Mouse (Mus musculus): ENCODE data around the gene Dcaf4. TPM values are rescaled to one million over a fixed set of nuclear protein-coding genes. Genes with fewer than 3 reads are reported as not detected.

Gene Dcaf4
- polyA plus RNA-seq, 1 experiment from 2014 or later: 27.4 TPM

- Histone ChIP-seq H3K9ac (replicated peaks) (no peak overlapping the region), H3K36me3 (peaks cover 94% of the 10 kb centered on the region), H3K4me1 (no peaks in the 10 kb centered on the region), H3K4me3 (no peak overlapping the region), H3K4me2 (replicated peaks) (no peak overlapping the region), H3K27me3 (no peaks in the 10 kb centered on the region), H3K9me3 (no peaks in the 10 kb centered on the region), H3K27ac (replicated peaks) (no peak overlapping the region)
- ATAC-seq (ENCODE audit: low FRiP score, low read depth): no peak
- 66% methylated on average over 9 of the region's 9 CpGs for WGBS
These were observed 35.3 kb downstream of the Dcaf4 start for GRCm38 (mm10) chr12:83555605-83556004.

DNA sequence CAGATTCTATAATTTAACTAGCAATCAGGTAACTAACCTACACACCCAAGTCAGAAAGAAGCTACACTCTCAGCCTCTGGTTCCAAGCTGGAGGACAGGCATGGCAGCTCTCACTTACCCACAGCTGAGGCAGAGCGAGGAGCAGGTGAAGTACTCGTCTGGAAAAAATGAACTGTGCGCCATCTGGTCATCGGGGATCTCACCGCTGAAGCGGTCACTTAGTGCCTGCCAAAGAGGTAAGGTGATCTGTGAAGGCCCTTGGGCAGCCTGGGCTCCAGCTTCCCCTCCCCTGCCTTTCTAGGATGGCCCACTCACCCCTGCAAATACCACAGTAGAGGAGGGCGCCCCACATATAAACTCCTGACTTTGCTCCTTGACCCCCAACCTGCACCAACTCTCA lies 38.2 kb downstream of the Dcaf4 start:
- Histone ChIP-seq H3K27me3 (no peaks in the 10 kb centered on the region), H3K4me3 (no peak overlapping the region), H3K4me1 (no peaks in the 10 kb centered on the region), H3K36me3 (peaks cover 93% of the 10 kb centered on the region), H3K27ac (replicated peaks) (no peak overlapping the region), H3K9ac (replicated peaks) (no peak overlapping the region), H3K9me3 (no peaks in the 10 kb centered on the region), H3K4me2 (replicated peaks) (no peak overlapping the region)
- 92% methylated on average over 7 of the region's 7 CpGs for WGBS
- ATAC-seq (ENCODE audit: low FRiP score, low read depth): no peak

- no peak for ATAC-seq (ENCODE audit: low FRiP score, low read depth)
- H3K4me2 ChIP-seq (replicated peaks): no peak overlapping the region
- no peak overlapping the region for H3K9ac ChIP-seq (replicated peaks)
- H3K9me3 ChIP-seq: no peaks in the 10 kb centered on the region
- no peak overlapping the region for H3K27ac ChIP-seq (replicated peaks)
- H3K4me1 ChIP-seq: no peaks in the 10 kb centered on the region
- no peak overlapping the region for H3K4me3 ChIP-seq
- H3K27me3 ChIP-seq: no peaks in the 10 kb centered on the region
- WGBS: 67% methylated on average over 6 of the region's 6 CpGs
- peaks cover 89% of the 10 kb centered on the region for H3K36me3 ChIP-seq
These were observed 39.9 kb downstream of the Dcaf4 start for GRCm38 (mm10) chr12:83560189-83560588.

DNA sequence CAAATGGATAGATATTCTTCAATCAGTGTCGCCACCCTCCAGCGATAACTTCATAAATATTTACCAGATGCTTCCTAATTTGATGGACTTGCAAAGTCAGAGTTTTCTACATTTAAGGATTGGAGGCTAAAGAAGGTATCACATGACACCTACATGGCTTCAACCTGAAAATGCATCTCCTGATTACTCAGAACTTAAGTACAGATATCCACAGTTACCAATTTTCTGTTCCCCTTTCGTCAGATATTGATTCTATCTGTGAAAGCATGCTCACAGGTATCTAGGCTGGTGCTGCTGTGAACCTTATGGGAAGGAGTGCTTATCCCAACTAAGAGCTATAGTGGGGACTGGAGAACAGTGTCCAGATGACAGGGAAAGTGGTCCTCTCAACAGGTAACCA lies 42.3 kb downstream of the Dcaf4 start:
- H3K9me3 ChIP-seq: no peaks in the 10 kb centered on the region
- ATAC-seq (ENCODE audit: low FRiP score, low read depth): no peak

GRCm38 (mm10) chr12:83569866-83570265 lies 49.6 kb downstream of the Dcaf4 start:
- no peak for ATAC-seq (ENCODE audit: low FRiP score, low read depth)
- H3K4me2 ChIP-seq (replicated peaks): no peak overlapping the region
- no peak overlapping the region for H3K9ac ChIP-seq (replicated peaks)
- no peaks in the 10 kb centered on the region for H3K27me3 ChIP-seq
- H3K36me3 ChIP-seq: peaks cover 81% of the 10 kb centered on the region
- H3K4me3 ChIP-seq: no peak overlapping the region
- WGBS: 80% methylated on average over 3 of the region's 3 CpGs
- H3K4me1 ChIP-seq: no peaks in the 10 kb centered on the region
- H3K9me3 ChIP-seq: no peaks in the 10 kb centered on the region
- no peak overlapping the region for H3K27ac ChIP-seq (replicated peaks)

More for the DNA sequence above, 42.3 kb downstream of the Dcaf4 start:
- Histone ChIP-seq H3K27ac (replicated peaks) (no peak overlapping the region), H3K36me3 (peaks cover 89% of the 10 kb centered on the region), H3K27me3 (no peaks in the 10 kb centered on the region), H3K4me3 (no peak overlapping the region), H3K9ac (replicated peaks) (no peak overlapping the region), H3K4me1 (no peaks in the 10 kb centered on the region), H3K4me2 (replicated peaks) (no peak overlapping the region)
- 94% methylated on average over 3 of the region's 3 CpGs for WGBS

DNA sequence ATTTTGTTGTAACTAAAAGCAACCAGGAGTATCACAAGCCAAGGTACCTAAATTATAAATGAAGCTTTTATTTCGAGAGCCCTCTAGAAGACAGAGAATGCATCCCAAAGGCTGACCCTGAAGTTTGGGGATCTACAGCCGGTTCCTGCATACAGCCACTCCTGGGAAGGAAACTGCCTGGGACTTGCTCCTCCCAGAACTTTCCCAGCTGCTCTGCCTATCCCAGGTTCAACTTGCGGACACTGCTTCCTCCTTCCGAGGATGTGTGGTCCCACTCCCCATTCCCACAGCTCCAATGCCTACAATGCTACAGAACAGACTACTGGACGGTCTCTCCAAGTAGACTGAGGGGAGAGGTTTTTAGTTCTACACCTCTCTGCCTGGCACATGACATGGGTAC lies 52.5 kb downstream of the Dcaf4 start:
- H3K36me3 ChIP-seq: peaks cover 76% of the 10 kb centered on the region

GRCm38 (mm10) chr12:83577445-83577844 lies 57.2 kb downstream of the Dcaf4 start:
- WGBS: 96% methylated on average over 5 of the region's 5 CpGs
- no peaks in the 10 kb centered on the region for H3K9me3 ChIP-seq
- peaks cover 13% of the 10 kb centered on the region; the same call in 1 of the 2 replicates for H3K4me1 ChIP-seq
- no peak for ATAC-seq (ENCODE audit: low FRiP score, low read depth)
- no peak overlapping the region for H3K4me3 ChIP-seq
- H3K4me2 ChIP-seq (replicated peaks): no peak overlapping the region
- H3K36me3 ChIP-seq: peaks cover 51% of the 10 kb centered on the region
- H3K27ac ChIP-seq (replicated peaks): no peak overlapping the region
- no peaks in the 10 kb centered on the region for H3K27me3 ChIP-seq
- no peak overlapping the region for H3K9ac ChIP-seq (replicated peaks)

More for the DNA sequence above, 52.5 kb downstream of the Dcaf4 start:
- Histone ChIP-seq H3K4me3 (no peak overlapping the region), H3K9me3 (no peaks in the 10 kb centered on the region), H3K27me3 (no peaks in the 10 kb centered on the region), H3K4me1 (no peaks in the 10 kb centered on the region), H3K9ac (replicated peaks) (no peak overlapping the region), H3K4me2 (replicated peaks) (no peak overlapping the region), H3K27ac (replicated peaks) (no peak overlapping the region)
- no peak for ATAC-seq (ENCODE audit: low FRiP score, low read depth)
- WGBS: 93% methylated on average over 5 of the region's 5 CpGs

DNA sequence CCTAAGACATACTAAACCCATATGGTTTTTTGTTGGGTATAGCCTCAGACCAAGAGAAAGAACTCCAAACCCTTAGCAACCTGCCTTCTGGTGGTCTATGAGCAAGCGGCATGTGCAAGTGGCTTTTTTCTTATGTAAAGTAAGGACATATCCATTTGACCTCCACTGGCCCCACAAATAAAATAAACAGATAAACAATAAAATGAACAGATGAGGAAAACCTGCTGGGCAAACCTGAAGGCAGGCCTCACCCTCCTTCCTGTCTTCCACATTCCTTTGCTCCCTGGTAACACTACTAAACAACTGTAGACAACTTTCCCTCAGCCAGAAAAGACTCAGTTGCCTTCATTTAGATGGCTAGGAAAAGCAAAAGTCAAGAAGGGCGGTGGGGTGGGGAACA lies 58.1 kb downstream of the Dcaf4 start:
- no peaks in the 10 kb centered on the region for H3K9me3 ChIP-seq
- H3K4me3 ChIP-seq: no peak overlapping the region
- H3K9ac ChIP-seq (replicated peaks): no peak overlapping the region
- ATAC-seq (ENCODE audit: low FRiP score, low read depth): no peak
- H3K36me3 ChIP-seq: peaks cover 44% of the 10 kb centered on the region
- H3K27ac ChIP-seq (replicated peaks): no peak overlapping the region
- H3K4me2 ChIP-seq (replicated peaks): no peak overlapping the region
- H3K27me3 ChIP-seq: no peaks in the 10 kb centered on the region
- peaks cover 13% of the 10 kb centered on the region; the same call in 1 of the 2 replicates for H3K4me1 ChIP-seq
- WGBS: 88% methylated on average over 2 of the region's 2 CpGs

DNA sequence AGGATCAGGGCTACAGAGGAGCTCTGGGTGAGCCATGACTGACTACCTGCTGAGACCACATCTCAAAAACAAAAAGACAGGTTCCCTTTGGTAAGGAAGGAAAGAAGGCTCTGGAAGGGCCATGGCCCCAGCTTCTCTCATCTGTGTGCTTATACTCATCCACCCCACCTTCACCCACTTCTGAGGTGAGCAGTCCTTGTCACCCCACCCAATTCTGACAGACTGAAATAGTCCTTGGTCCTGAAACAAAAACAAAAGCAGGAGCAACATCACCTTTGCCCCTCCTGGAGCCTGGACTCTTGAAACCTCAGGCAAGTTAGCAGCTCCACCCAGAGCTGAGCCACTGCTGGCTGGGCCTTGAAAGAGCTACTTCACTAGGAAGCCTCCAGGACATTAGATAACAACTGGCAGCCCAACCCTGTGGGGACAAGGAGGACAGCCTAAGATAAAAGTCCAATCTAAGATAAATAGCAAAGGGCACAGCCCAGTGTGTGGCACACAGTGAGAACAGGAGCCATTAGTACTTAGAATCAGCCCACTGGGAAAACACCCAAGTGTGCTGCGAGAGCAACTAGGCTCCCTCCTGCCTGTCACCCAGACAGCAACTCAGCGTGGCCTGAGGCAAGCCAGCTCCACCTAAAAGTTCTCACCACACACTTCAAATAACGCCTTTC lies 58.8 kb downstream of the Dcaf4 start:
- Histone ChIP-seq H3K4me3 (no peak overlapping the region), H3K9ac (replicated peaks) (no peak overlapping the region), H3K27me3 (no peaks in the 10 kb centered on the region), H3K27ac (replicated peaks) (no peak overlapping the region), H3K9me3 (no peaks in the 10 kb centered on the region), H3K4me1 (peaks cover 13% of the 10 kb centered on the region; the same call in 1 of the 2 replicates), H3K36me3 (peaks cover 44% of the 10 kb centered on the region), H3K4me2 (replicated peaks) (no peak overlapping the region)
- ATAC-seq (ENCODE audit: low FRiP score, low read depth): no peak
- 55% methylated on average over 3 of the region's 3 CpGs for WGBS

GRCm38 (mm10) chr12:83580283-83580682 lies 60.0 kb downstream of the Dcaf4 start:
- no peak overlapping the region for H3K27ac ChIP-seq (replicated peaks)
- H3K4me2 ChIP-seq (replicated peaks): no peak overlapping the region
- H3K9me3 ChIP-seq: no peaks in the 10 kb centered on the region
- peaks cover 39% of the 10 kb centered on the region for H3K36me3 ChIP-seq
- H3K4me3 ChIP-seq: no peak overlapping the region
- H3K27me3 ChIP-seq: no peaks in the 10 kb centered on the region
- H3K4me1 ChIP-seq: peaks cover 13% of the 10 kb centered on the region; the same call in 1 of the 2 replicates
- H3K9ac ChIP-seq (replicated peaks): no peak overlapping the region
- WGBS: 95% methylated on average over 3 of the region's 3 CpGs
- ATAC-seq (ENCODE audit: low FRiP score, low read depth): no peak

DNA sequence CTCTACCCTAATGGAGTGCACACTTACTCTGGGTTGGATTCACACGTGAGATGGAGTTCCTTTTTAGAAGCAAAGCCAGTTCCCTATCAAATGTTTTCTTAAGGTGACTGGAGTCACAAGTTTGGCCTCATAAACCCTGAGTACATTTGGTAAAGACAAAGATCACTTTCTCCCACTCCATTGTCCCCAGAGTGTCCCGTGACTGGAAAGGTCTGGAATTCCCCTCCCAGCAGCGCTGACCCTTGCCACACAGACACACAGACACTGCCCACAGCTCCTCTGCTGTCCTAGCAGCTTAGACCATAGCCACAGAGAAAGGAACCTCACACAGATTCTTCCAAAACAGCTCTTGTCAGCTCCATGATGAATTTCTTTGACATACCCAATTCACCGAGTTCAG lies 61.8 kb downstream of the Dcaf4 start:
- Histone ChIP-seq H3K4me1 (peaks cover 13% of the 10 kb centered on the region; the same call in 1 of the 2 replicates), H3K27ac (replicated peaks) (no peak overlapping the region), H3K9me3 (no peaks in the 10 kb centered on the region), H3K9ac (replicated peaks) (no peak overlapping the region), H3K4me3 (no peak overlapping the region), H3K27me3 (no peaks in the 10 kb centered on the region), H3K4me2 (replicated peaks) (no peak overlapping the region), H3K36me3 (peaks cover 37% of the 10 kb centered on the region)
- WGBS: 78% methylated on average over 4 of the region's 4 CpGs
- ATAC-seq (ENCODE audit: low FRiP score, low read depth): no peak

DNA sequence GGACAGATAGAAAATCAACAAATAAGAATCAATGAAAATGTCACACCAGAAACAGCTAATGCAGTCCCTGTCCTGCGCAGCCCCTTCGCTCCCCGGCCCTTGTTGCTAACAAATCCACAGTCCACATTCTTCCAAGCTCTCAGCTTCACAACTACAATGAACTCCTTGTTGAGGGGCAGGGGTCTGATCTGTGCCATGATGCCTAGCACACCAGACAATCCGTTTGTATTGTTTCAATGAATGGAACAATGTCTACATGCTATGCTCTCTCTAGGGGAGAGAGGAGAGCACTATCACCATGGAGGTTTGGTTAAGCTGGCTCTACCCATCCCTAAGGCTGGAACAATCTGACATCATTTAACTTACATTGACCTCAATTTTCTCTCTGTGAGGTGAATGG lies 62.5 kb downstream of the Dcaf4 start:
- peaks cover 39% of the 10 kb centered on the region for H3K36me3 ChIP-seq
- 81% methylated on average over 4 of the region's 4 CpGs for WGBS
- H3K4me2 ChIP-seq (replicated peaks): no peak overlapping the region
- no peaks in the 10 kb centered on the region for H3K27me3 ChIP-seq
- no peak overlapping the region for H3K4me3 ChIP-seq
- peaks cover 13% of the 10 kb centered on the region; the same call in 1 of the 2 replicates for H3K4me1 ChIP-seq
- no peak overlapping the region for H3K27ac ChIP-seq (replicated peaks)
- H3K9ac ChIP-seq (replicated peaks): no peak overlapping the region
- no peak for ATAC-seq (ENCODE audit: low FRiP score, low read depth)
- H3K9me3 ChIP-seq: no peaks in the 10 kb centered on the region

GRCm38 (mm10) chr12:83586628-83587027 lies 66.4 kb downstream of the Dcaf4 start:
- Histone ChIP-seq H3K9ac (replicated peaks) (no peak overlapping the region), H3K4me3 (no peak overlapping the region), H3K4me2 (replicated peaks) (no peak overlapping the region), H3K27ac (replicated peaks) (no peak overlapping the region), H3K4me1 (peaks cover 4% of the 10 kb centered on the region; the same call in 1 of the 2 replicates), H3K36me3 (peaks cover 70% of the 10 kb centered on the region), H3K9me3 (no peaks in the 10 kb centered on the region), H3K27me3 (no peaks in the 10 kb centered on the region)
- WGBS: 92% methylated on average over 5 of the region's 5 CpGs
- no peak for ATAC-seq (ENCODE audit: low FRiP score, low read depth)

Measured in midbrain, embryonic 12.5 days (tissue).